Mouse (Mus musculus) kidney, adult 2 months (tissue): Measurements from ENCODE around the gene Gtf2h4.

Experiments
- CTCF ChIP-seq: fragments of 200-500 bp; conservative IDR thresholded peaks from 2 replicates; pipeline ENCODE4 v1.5.1; 2011; ENCODE audit warnings: low read depth, mild to moderate bottlenecking, control low read depth, low read length, moderate library complexity, mixed read lengths; ENCODE audit not compliant: insufficient read depth, insufficient read length
- POLR2A ChIP-seq: fragments of 200-500 bp; IDR thresholded peaks from one replicate; pipeline ENCODE4 v1.6.1; 2011; ENCODE audit warnings: low read depth, low read length, control low read depth

GRCm38 (mm10) chr17:35716114-35716513, 42.6 kb upstream of the Gtf2h4 start:
- TF ChIP-seq POLR2A (no peak), CTCF (no peak)
